Mouse (Mus musculus): ENCODE data around the gene Gm36079. TPM values are rescaled to one million over a fixed set of nuclear protein-coding genes. Genes with fewer than 3 reads are reported as not detected.
"Not testable (repeated sequence)": the region's sequence is repeated elsewhere in the genome, so short reads cannot be mapped to it uniquely, and the experiment has no call there.

Gene Gm36079
- polyA plus RNA-seq, 1 experiment from 2014 or later: not detected

- not testable (repeated sequence) for H3K9ac ChIP-seq (ENCODE audit: low read length); H3K4me3 ChIP-seq (ENCODE audit: control insufficient read depth in 1 of 2, insufficient read depth in 1 of 2, low read depth in 1 of 2, low read length in 2 of 2); H3K9me3 ChIP-seq (ENCODE audit: control insufficient read depth, low read length); H3K27me3 ChIP-seq (ENCODE audit: control insufficient read depth, insufficient read depth, low read length); H3K27ac ChIP-seq (replicated peaks in 1 of 2; ENCODE audit: control insufficient read depth in 1 of 2, insufficient read depth in 1 of 2, low read depth in 2 of 2, low read length in 2 of 2); H3K4me1 ChIP-seq (ENCODE audit: control insufficient read depth in 2 of 2, insufficient read depth in 2 of 2, low read length in 2 of 2); H3K4me2 ChIP-seq (ENCODE audit: low read length); H3K36me3 ChIP-seq (ENCODE audit: control insufficient read depth, insufficient read depth, low read length); ATAC-seq (ENCODE audit: insufficient number of reproducible peaks, insufficient read depth, low FRiP score, low read depth)
- WGBS: 2% methylated on average over 11 of the region's 16 CpGs
These were observed 4.9 kb upstream of the Gm36079 start for GRCm38 (mm10) chr13:120031676-120032075.

GRCm38 (mm10) chr13:120027368-120027767 is 557 bp upstream of the Gm36079 start:
- H3K4me3 ChIP-seq (ENCODE audit: control insufficient read depth in 1 of 2, insufficient read depth in 1 of 2, low read depth in 1 of 2, low read length in 2 of 2); H3K9ac ChIP-seq (ENCODE audit: low read length); H3K4me2 ChIP-seq (ENCODE audit: low read length); ATAC-seq (ENCODE audit: insufficient number of reproducible peaks, insufficient read depth, low FRiP score, low read depth); H3K36me3 ChIP-seq (ENCODE audit: control insufficient read depth, insufficient read depth, low read length); H3K4me1 ChIP-seq (ENCODE audit: control insufficient read depth in 2 of 2, insufficient read depth in 2 of 2, low read length in 2 of 2); H3K9me3 ChIP-seq (ENCODE audit: control insufficient read depth, low read length); H3K27ac ChIP-seq (replicated peaks in 1 of 2; ENCODE audit: control insufficient read depth in 1 of 2, insufficient read depth in 1 of 2, low read depth in 2 of 2, low read length in 2 of 2): not testable (repeated sequence)
- 2% methylated on average over 8 of the region's 11 CpGs for WGBS
- H3K27me3 ChIP-seq (ENCODE audit: control insufficient read depth, insufficient read depth, low read length): peaks cover 14% of the 10 kb centered on the region

GRCm38 (mm10) chr13:120026373-120026772 is 438 bp downstream of the Gm36079 start:
- H3K4me2 ChIP-seq (ENCODE audit: low read length); ATAC-seq (ENCODE audit: insufficient number of reproducible peaks, insufficient read depth, low FRiP score, low read depth); H3K4me3 ChIP-seq (ENCODE audit: control insufficient read depth in 1 of 2, insufficient read depth in 1 of 2, low read depth in 1 of 2, low read length in 2 of 2); H3K36me3 ChIP-seq (ENCODE audit: control insufficient read depth, insufficient read depth, low read length); H3K4me1 ChIP-seq (ENCODE audit: control insufficient read depth in 2 of 2, insufficient read depth in 2 of 2, low read length in 2 of 2); H3K27ac ChIP-seq (replicated peaks in 1 of 2; ENCODE audit: control insufficient read depth in 1 of 2, insufficient read depth in 1 of 2, low read depth in 2 of 2, low read length in 2 of 2); H3K9ac ChIP-seq (ENCODE audit: low read length); H3K9me3 ChIP-seq (ENCODE audit: control insufficient read depth, low read length): not testable (repeated sequence)
- WGBS: 0% methylated on average over 3 of the region's 13 CpGs
- peaks cover 14% of the 10 kb centered on the region for H3K27me3 ChIP-seq (ENCODE audit: control insufficient read depth, insufficient read depth, low read length)

- H3K4me2 ChIP-seq (ENCODE audit: low read length); H3K4me3 ChIP-seq (ENCODE audit: control insufficient read depth in 1 of 2, insufficient read depth in 1 of 2, low read depth in 1 of 2, low read length in 2 of 2); H3K27ac ChIP-seq (replicated peaks in 1 of 2; ENCODE audit: control insufficient read depth in 1 of 2, insufficient read depth in 1 of 2, low read depth in 2 of 2, low read length in 2 of 2); H3K36me3 ChIP-seq (ENCODE audit: control insufficient read depth, insufficient read depth, low read length); ATAC-seq (ENCODE audit: insufficient number of reproducible peaks, insufficient read depth, low FRiP score, low read depth); H3K4me1 ChIP-seq (ENCODE audit: control insufficient read depth in 2 of 2, insufficient read depth in 2 of 2, low read length in 2 of 2); H3K9me3 ChIP-seq (ENCODE audit: control insufficient read depth, low read length); H3K9ac ChIP-seq (ENCODE audit: low read length): not testable (repeated sequence)
- H3K27me3 ChIP-seq (ENCODE audit: control insufficient read depth, insufficient read depth, low read length): peaks cover 14% of the 10 kb centered on the region
- WGBS: 11% methylated on average over 4 of the region's 4 CpGs
These were observed 1.2 kb downstream of the Gm36079 start for GRCm38 (mm10) chr13:120025576-120025975.

GRCm38 (mm10) chr13:120025004-120025403 is 1.8 kb downstream of the Gm36079 start:
- not testable (repeated sequence) for H3K4me3 ChIP-seq (ENCODE audit: control insufficient read depth in 1 of 2, insufficient read depth in 1 of 2, low read depth in 1 of 2, low read length in 2 of 2); H3K36me3 ChIP-seq (ENCODE audit: control insufficient read depth, insufficient read depth, low read length); H3K4me1 ChIP-seq (ENCODE audit: control insufficient read depth in 2 of 2, insufficient read depth in 2 of 2, low read length in 2 of 2); H3K4me2 ChIP-seq (ENCODE audit: low read length); H3K27ac ChIP-seq (replicated peaks in 1 of 2; ENCODE audit: control insufficient read depth in 1 of 2, insufficient read depth in 1 of 2, low read depth in 2 of 2, low read length in 2 of 2); H3K9me3 ChIP-seq (ENCODE audit: control insufficient read depth, low read length); H3K9ac ChIP-seq (ENCODE audit: low read length); ATAC-seq (ENCODE audit: insufficient number of reproducible peaks, insufficient read depth, low FRiP score, low read depth)
- 5% methylated on average over 18 of the region's 21 CpGs for WGBS
- H3K27me3 ChIP-seq (ENCODE audit: control insufficient read depth, insufficient read depth, low read length): peaks cover 14% of the 10 kb centered on the region

GRCm38 (mm10) chr13:120024581-120024980 is 2.2 kb downstream of the Gm36079 start:
- H3K27ac ChIP-seq (replicated peaks in 1 of 2; ENCODE audit: control insufficient read depth in 1 of 2, insufficient read depth in 1 of 2, low read depth in 2 of 2, low read length in 2 of 2); H3K9me3 ChIP-seq (ENCODE audit: control insufficient read depth, low read length); H3K36me3 ChIP-seq (ENCODE audit: control insufficient read depth, insufficient read depth, low read length); H3K4me3 ChIP-seq (ENCODE audit: control insufficient read depth in 1 of 2, insufficient read depth in 1 of 2, low read depth in 1 of 2, low read length in 2 of 2); ATAC-seq (ENCODE audit: insufficient number of reproducible peaks, insufficient read depth, low FRiP score, low read depth); H3K4me1 ChIP-seq (ENCODE audit: control insufficient read depth in 2 of 2, insufficient read depth in 2 of 2, low read length in 2 of 2); H3K4me2 ChIP-seq (ENCODE audit: low read length); H3K9ac ChIP-seq (ENCODE audit: low read length): not testable (repeated sequence)
- WGBS: 15% methylated on average over 9 of the region's 9 CpGs
- peaks cover 14% of the 10 kb centered on the region for H3K27me3 ChIP-seq (ENCODE audit: control insufficient read depth, insufficient read depth, low read length)

- peaks cover 14% of the 10 kb centered on the region for H3K27me3 ChIP-seq (ENCODE audit: control insufficient read depth, insufficient read depth, low read length)
- not testable (repeated sequence) for H3K9ac ChIP-seq (ENCODE audit: low read length); ATAC-seq (ENCODE audit: insufficient number of reproducible peaks, insufficient read depth, low FRiP score, low read depth); H3K36me3 ChIP-seq (ENCODE audit: control insufficient read depth, insufficient read depth, low read length); H3K4me1 ChIP-seq (ENCODE audit: control insufficient read depth in 2 of 2, insufficient read depth in 2 of 2, low read length in 2 of 2); H3K9me3 ChIP-seq (ENCODE audit: control insufficient read depth, low read length); H3K4me3 ChIP-seq (ENCODE audit: control insufficient read depth in 1 of 2, insufficient read depth in 1 of 2, low read depth in 1 of 2, low read length in 2 of 2); H3K4me2 ChIP-seq (ENCODE audit: low read length); H3K27ac ChIP-seq (replicated peaks in 1 of 2; ENCODE audit: control insufficient read depth in 1 of 2, insufficient read depth in 1 of 2, low read depth in 2 of 2, low read length in 2 of 2)
- WGBS: no CpG with 5 or more reads among the region's 1 CpGs
These were observed 5.3 kb downstream of the Gm36079 start for GRCm38 (mm10) chr13:120021477-120021876.

- 0% methylated on average over 14 of the region's 32 CpGs for WGBS
- H3K4me2 ChIP-seq (ENCODE audit: low read length); H3K4me1 ChIP-seq (ENCODE audit: control insufficient read depth in 2 of 2, insufficient read depth in 2 of 2, low read length in 2 of 2); H3K9me3 ChIP-seq (ENCODE audit: control insufficient read depth, low read length); H3K27ac ChIP-seq (replicated peaks in 1 of 2; ENCODE audit: control insufficient read depth in 1 of 2, insufficient read depth in 1 of 2, low read depth in 2 of 2, low read length in 2 of 2); H3K9ac ChIP-seq (ENCODE audit: low read length); H3K27me3 ChIP-seq (ENCODE audit: control insufficient read depth, insufficient read depth, low read length); H3K36me3 ChIP-seq (ENCODE audit: control insufficient read depth, insufficient read depth, low read length); H3K4me3 ChIP-seq (ENCODE audit: control insufficient read depth in 1 of 2, insufficient read depth in 1 of 2, low read depth in 1 of 2, low read length in 2 of 2): not testable (repeated sequence)
- 0 out of 2 replicates have a peak, but pooled peaks have one; percentile 17 for ATAC-seq (ENCODE audit: insufficient number of reproducible peaks, insufficient read depth, low FRiP score, low read depth)
These were observed 11.3 kb downstream of the Gm36079 start for GRCm38 (mm10) chr13:120015348-120016007.
